Mouse (Mus musculus) hindbrain, embryonic 14.5 days (tissue): ENCODE measurements around the gene Fxyd7. TPM values are rescaled to one million over a fixed set of nuclear protein-coding genes. Genes with fewer than 3 reads are reported as not detected.

Experiments used
- ATAC-seq: fragments of 200-750 bp; cut with Nextera tagmentation; 2 replicates; pipeline ENCODE4 v1.8.0; 2017; ENCODE audit warnings: moderate number of reproducible peaks, mild to moderate bottlenecking, moderate TSS enrichment, moderate library complexity; ENCODE audit not compliant: low FRiP score
- DNase-seq: peaks from one replicate; pipeline ENCODE4 v3.0.0-alpha.2; 2015; ENCODE audit warnings: low spot score
- H3K27ac ChIP-seq: fragments of 300-500 bp; sonication (generic); 2 replicates; pipeline ENCODE4 v1.5.1; 2014; ENCODE audit warnings: mild to moderate bottlenecking, moderate library complexity
- H3K27me3 ChIP-seq: fragments of 300-500 bp; sonication (generic); 2 replicates; pipeline ENCODE4 v1.6.1; 2014; ENCODE audit warnings: mild to moderate bottlenecking, low read length, mixed read lengths; ENCODE audit not compliant: control insufficient read depth, insufficient read depth
- H3K36me3 ChIP-seq: fragments of 300-500 bp; sonication (generic); replicated peaks from 2 replicates; pipeline ENCODE4 v1.6.1; 2014; ENCODE audit not compliant: control insufficient read depth, insufficient read depth
- H3K4me1 ChIP-seq: fragments of 300-500 bp; sonication (generic); replicated peaks from 2 replicates; pipeline ENCODE4 v1.6.1; 2014; ENCODE audit warnings: antibody characterized with exemption, low read length, mixed read lengths; ENCODE audit not compliant: control insufficient read depth, insufficient read depth
- H3K4me2 ChIP-seq: fragments of 300-500 bp; sonication (generic); replicated peaks from 2 replicates; pipeline ENCODE4 v1.6.1; 2014; ENCODE audit warnings: mild to moderate bottlenecking, moderate library complexity
- H3K4me3 ChIP-seq: fragments of 300-500 bp; sonication (generic); replicated peaks from 2 replicates; pipeline ENCODE4 v1.5.1; 2014; ENCODE audit warnings: mild to moderate bottlenecking, low read length
- H3K9ac ChIP-seq: fragments of 300-500 bp; sonication (generic); 2 replicates; pipeline ENCODE4 v1.6.1; 2014
- H3K9me3 ChIP-seq: fragments of 300-500 bp; sonication (generic); 2 replicates; pipeline ENCODE4 v1.6.1; 2016; ENCODE audit warnings: low read length; ENCODE audit not compliant: control insufficient read depth
- WGBS: fragments of 180-500 bp; shearing (Covaris S2); extraction: QIAGEN DNeasy Blood & Tissue Kit; methylation state at CpG from one replicate; pipeline ENCODE4 v1.1.7; 2014; 5-methylcytosine and 5-hydroxymethylcytosine counted together
- polyA plus RNA-seq: library from polyadenylated mRNA; unstranded; fragments of >200 nt; fragmentation: Nextera tagmentation; extraction: Ambion mirVana; gene quantifications from 2 replicates; pipeline ENCODE4 v1.2.1, GENCODE M21; 2014

Gene Fxyd7
- polyA plus RNA-seq: 236 and 249 TPM in 2 replicates

- Histone ChIP-seq H3K9ac (peak within 1 kb of the TSS; percentile 62), H3K36me3 (no peaks in the 10 kb centered on the region), H3K4me3 (peak within 1 kb of the TSS; percentile 40), H3K27ac (peak within 1 kb of the TSS; percentile 54; the same call in 1 of the 2 replicates), H3K4me2 (peak within 1 kb of the TSS; percentile 56), H3K4me1 (peaks cover 38% of the 10 kb centered on the region), H3K9me3 (no peaks in the 10 kb centered on the region), H3K27me3 (peaks cover 37% of the 10 kb centered on the region)
- WGBS: 1% methylated on average over 27 of the region's 28 CpGs
- no peak for DNase-seq
- 0 out of 2 replicates have a peak, but pooled peaks have one; percentile 21 for ATAC-seq
These were observed at the start of gene Fxyd7 for GRCm38 (mm10) chr7:31051321-31052021. Gene Fxyd7, minus strand, starts transcription at chr7:31051467.

- no peaks in the 10 kb centered on the region for H3K4me1 ChIP-seq
- H3K36me3 ChIP-seq: no peaks in the 10 kb centered on the region
- no peaks in the 10 kb centered on the region for H3K27me3 ChIP-seq
- no peak overlapping the region for H3K4me3 ChIP-seq
- no peaks in the 10 kb centered on the region for H3K9me3 ChIP-seq
- WGBS: 84% methylated on average over 14 of the region's 14 CpGs
- no peak overlapping the region for H3K4me2 ChIP-seq
- H3K9ac ChIP-seq: no peak overlapping the region
- H3K27ac ChIP-seq: no peak overlapping the region
- no peak for ATAC-seq
- DNase-seq: no peak
These were observed 49.5 kb upstream of the Fxyd7 start for GRCm38 (mm10) chr7:31100786-31101185.

GRCm38 (mm10) chr7:31099612-31099982, 48.3 kb upstream of the Fxyd7 start:
- Histone ChIP-seq H3K9ac (no peak overlapping the region), H3K4me1 (no peaks in the 10 kb centered on the region), H3K4me2 (no peak overlapping the region), H3K36me3 (no peaks in the 10 kb centered on the region), H3K9me3 (no peaks in the 10 kb centered on the region), H3K27me3 (no peaks in the 10 kb centered on the region), H3K27ac (no peak overlapping the region), H3K4me3 (no peak overlapping the region)
- ATAC-seq (no peak), DNase-seq (no peak)
- WGBS: 89% methylated on average over 6 of the region's 6 CpGs

GRCm38 (mm10) chr7:31098697-31099611, 47.7 kb upstream of the Fxyd7 start:
- Histone ChIP-seq H3K9me3 (no peaks in the 10 kb centered on the region), H3K9ac (no peak overlapping the region), H3K36me3 (no peaks in the 10 kb centered on the region), H3K4me2 (no peak overlapping the region), H3K4me3 (no peak overlapping the region), H3K4me1 (no peaks in the 10 kb centered on the region), H3K27ac (no peak overlapping the region), H3K27me3 (no peaks in the 10 kb centered on the region)
- no peak for ATAC-seq
- no peak for DNase-seq
- 78% methylated on average over 22 of the region's 22 CpGs for WGBS

- DNase-seq: peak; percentile 94
- H3K36me3 ChIP-seq: no peaks in the 10 kb centered on the region
- no peaks in the 10 kb centered on the region for H3K27me3 ChIP-seq
- peak overlapping the region; percentile 39 for H3K4me2 ChIP-seq
- no peak overlapping the region for H3K9ac ChIP-seq
- peak overlapping the region; percentile 9; the same call in 1 of the 2 replicates for H3K4me3 ChIP-seq
- no peak overlapping the region for H3K27ac ChIP-seq
- no peaks in the 10 kb centered on the region for H3K4me1 ChIP-seq
- no peaks in the 10 kb centered on the region for H3K9me3 ChIP-seq
- peak; percentile 93 for ATAC-seq
- WGBS: 49% methylated on average over 20 of the region's 20 CpGs
These were observed 46.4 kb upstream of the Fxyd7 start for GRCm38 (mm10) chr7:31097583-31098248.

- H3K36me3 ChIP-seq: no peaks in the 10 kb centered on the region
- no peaks in the 10 kb centered on the region for H3K4me1 ChIP-seq
- H3K4me3 ChIP-seq: no peak overlapping the region
- ATAC-seq: no peak
- no peaks in the 10 kb centered on the region for H3K9me3 ChIP-seq
- WGBS: 75% methylated on average over 9 of the region's 9 CpGs
- H3K27ac ChIP-seq: no peak overlapping the region
- H3K4me2 ChIP-seq: no peak overlapping the region
- H3K27me3 ChIP-seq: no peaks in the 10 kb centered on the region
- no peak overlapping the region for H3K9ac ChIP-seq
- DNase-seq: no peak
These were observed 45.8 kb upstream of the Fxyd7 start for GRCm38 (mm10) chr7:31096892-31097564.

GRCm38 (mm10) chr7:31094774-31095501, 43.7 kb upstream of the Fxyd7 start:
- Histone ChIP-seq H3K27ac (no peak overlapping the region), H3K9me3 (no peaks in the 10 kb centered on the region), H3K4me1 (no peaks in the 10 kb centered on the region), H3K36me3 (no peaks in the 10 kb centered on the region), H3K4me3 (no peak overlapping the region), H3K9ac (no peak overlapping the region), H3K27me3 (no peaks in the 10 kb centered on the region), H3K4me2 (no peak overlapping the region)
- 26% methylated on average over 12 of the region's 12 CpGs for WGBS
- DNase-seq (no peak), ATAC-seq (no peak)

- WGBS: 92% methylated on average over 2 of the region's 2 CpGs
- Histone ChIP-seq H3K27me3 (no peaks in the 10 kb centered on the region), H3K9ac (no peak overlapping the region), H3K9me3 (no peaks in the 10 kb centered on the region), H3K4me3 (no peak overlapping the region), H3K36me3 (no peaks in the 10 kb centered on the region), H3K27ac (no peak overlapping the region), H3K4me2 (no peak overlapping the region), H3K4me1 (no peaks in the 10 kb centered on the region)
- DNase-seq: no peak
- ATAC-seq: no peak
These were observed 38.5 kb upstream of the Fxyd7 start for GRCm38 (mm10) chr7:31089721-31090120.
